Mouse (Mus musculus) myocyte (in vitro differentiated cells): ENCODE results near the gene Clstn3.

Experiments used
- CEBPB ChIP-seq: IDR thresholded peaks from 2 replicates; pipeline ENCODE4 v1.6.1; 2011; ENCODE audit warnings: mild to moderate bottlenecking, moderate library complexity; ENCODE audit not compliant: poor library complexity, insufficient read depth, severe bottlenecking
- E2F4 ChIP-seq: IDR thresholded peaks from one replicate; pipeline ENCODE4 v1.6.1; 2011; ENCODE audit warnings: mild to moderate bottlenecking, control low read depth, moderate library complexity; ENCODE audit not compliant: insufficient read depth
- MAX ChIP-seq: IDR thresholded peaks from one replicate; pipeline ENCODE4 v1.6.1; 2011; ENCODE audit warnings: low read depth, mild to moderate bottlenecking, control low read depth
- MYOD1 ChIP-seq, 3 experiments: IDR thresholded peaks; one replicate each; pipeline ENCODE4 v1.6.1; 2011; ENCODE audit warnings: control low read depth in 2 of 3, low read depth in 2 of 3, mild to moderate bottlenecking in 2 of 3, moderate library complexity in 1 of 3; ENCODE audit not compliant: insufficient read length in 2 of 3, control insufficient read depth in 1 of 3
- POLR2A ChIP-seq: IDR thresholded peaks from one replicate; pipeline ENCODE4 v1.6.1; 2011; ENCODE audit warnings: low read depth, mild to moderate bottlenecking, control low read depth, moderate library complexity; ENCODE audit not compliant: insufficient read length
- POLR2AphosphoS2 ChIP-seq: IDR thresholded peaks from one replicate; pipeline ENCODE4 v1.6.1; 2011; ENCODE audit warnings: low read depth, control low read depth; ENCODE audit not compliant: insufficient read length
- SRF ChIP-seq: IDR thresholded peaks from one replicate; pipeline ENCODE4 v1.6.1; 2011; ENCODE audit warnings: low read depth; ENCODE audit not compliant: control insufficient read depth, insufficient read length
- TCF12 ChIP-seq: IDR thresholded peaks from one replicate; pipeline ENCODE4 v1.6.1; 2011; ENCODE audit warnings: mild to moderate bottlenecking, control low read depth; ENCODE audit not compliant: poor library complexity, insufficient read depth, severe bottlenecking

DNA sequence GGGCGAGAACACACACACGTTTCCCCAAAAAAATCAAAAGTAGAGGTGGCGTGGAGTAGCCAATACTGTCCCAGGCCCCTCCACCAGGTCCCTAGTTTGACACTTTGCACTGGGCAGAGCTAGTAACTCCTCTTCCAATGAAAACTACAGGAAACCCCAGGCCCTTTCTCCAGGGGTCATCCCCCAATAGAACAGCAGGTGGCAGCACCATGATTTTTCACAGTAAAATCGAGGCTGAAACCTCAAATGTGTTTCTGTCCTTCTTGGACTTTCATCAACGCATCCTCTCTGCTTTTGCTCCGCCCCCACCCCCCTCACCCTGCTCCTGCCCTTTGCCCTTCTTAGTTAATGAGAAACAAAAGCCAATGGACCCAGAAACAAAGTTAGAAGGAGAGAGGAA lies 17.0 kb upstream of the Clstn3 start:
- TF ChIP-seq E2F4 (no peak), TCF12 (no peak), POLR2A (no peak), CEBPB (no peak), POLR2AphosphoS2 (no peak), SRF (no peak), MYOD1 (IDR thresholded peaks at IDR 0.05; ENCODE audit: control insufficient read depth in 1 of 3, insufficient read length in 2 of 3, low read depth in 2 of 3) (no peak), MAX (no peak)
